Mouse (Mus musculus) kidney, adult 2 months (tissue): Measurements from ENCODE around the gene Hddc3.

Experiments used
- CTCF ChIP-seq: fragments of 200-500 bp; conservative IDR thresholded peaks from 2 replicates; pipeline ENCODE4 v1.5.1; 2011; ENCODE audit warnings: low read depth, mild to moderate bottlenecking, control low read depth, low read length, moderate library complexity, mixed read lengths; ENCODE audit not compliant: insufficient read depth, insufficient read length
- POLR2A ChIP-seq: fragments of 200-500 bp; IDR thresholded peaks from one replicate; pipeline ENCODE4 v1.6.1; 2011; ENCODE audit warnings: low read depth, low read length, control low read depth

DNA sequence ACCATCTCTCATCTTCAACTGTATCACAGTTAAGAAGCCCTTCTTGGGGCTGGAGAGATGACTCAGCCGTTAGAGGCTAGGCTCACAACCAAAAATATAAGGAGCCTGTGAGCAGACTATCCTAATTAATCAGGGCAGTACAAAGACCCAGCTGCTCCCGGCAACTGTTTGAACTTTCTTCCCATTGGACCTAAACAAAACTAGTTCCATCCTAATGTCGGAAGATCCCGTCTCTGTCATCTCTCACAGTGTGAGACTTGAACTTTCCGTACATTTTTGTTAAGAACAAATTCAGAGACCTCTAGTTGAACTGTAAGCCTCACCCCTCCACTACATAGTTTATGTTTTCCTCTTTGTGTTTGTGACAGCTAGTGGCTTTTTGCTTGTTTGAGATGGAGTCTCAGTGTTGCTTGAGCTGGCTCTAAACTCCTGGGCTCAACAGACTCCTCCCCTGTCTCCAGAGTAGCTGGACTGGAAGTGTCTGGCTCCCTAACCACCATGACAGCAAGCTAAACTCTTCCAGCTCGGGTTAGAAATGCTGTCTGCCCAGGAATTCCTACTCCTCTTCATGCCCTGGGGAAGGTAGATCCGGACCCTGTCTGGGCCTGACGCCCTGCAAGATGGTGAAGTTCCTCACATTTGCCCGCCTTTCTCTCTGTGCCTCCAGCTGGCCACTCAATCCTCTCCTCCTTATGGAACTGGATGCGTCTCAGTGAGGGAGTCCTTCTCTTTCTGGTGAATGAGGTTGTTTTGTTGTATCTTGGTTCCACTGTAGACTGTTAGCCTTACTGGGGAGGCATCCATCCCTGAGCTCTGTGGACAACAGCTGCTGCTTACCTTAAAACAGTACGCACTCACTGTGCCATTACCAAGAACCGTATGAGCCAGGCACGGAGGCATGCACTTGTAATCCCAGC, 5.0 kb downstream of the Hddc3 start:
- TF ChIP-seq POLR2A (no peak), CTCF (no peak)
